Mouse (Mus musculus) frontal cortex, postnatal 10 days (tissue): ENCODE measurements around the gene Nrip2.

Experiments
- DNase-seq, 2 experiments: peaks; one replicate each; pipeline ENCODE4 v3.0.0; 2022; ENCODE audit warnings: low spot score in 2 of 2, mixed read lengths in 1 of 2

The Nrip2 gene

DNA sequence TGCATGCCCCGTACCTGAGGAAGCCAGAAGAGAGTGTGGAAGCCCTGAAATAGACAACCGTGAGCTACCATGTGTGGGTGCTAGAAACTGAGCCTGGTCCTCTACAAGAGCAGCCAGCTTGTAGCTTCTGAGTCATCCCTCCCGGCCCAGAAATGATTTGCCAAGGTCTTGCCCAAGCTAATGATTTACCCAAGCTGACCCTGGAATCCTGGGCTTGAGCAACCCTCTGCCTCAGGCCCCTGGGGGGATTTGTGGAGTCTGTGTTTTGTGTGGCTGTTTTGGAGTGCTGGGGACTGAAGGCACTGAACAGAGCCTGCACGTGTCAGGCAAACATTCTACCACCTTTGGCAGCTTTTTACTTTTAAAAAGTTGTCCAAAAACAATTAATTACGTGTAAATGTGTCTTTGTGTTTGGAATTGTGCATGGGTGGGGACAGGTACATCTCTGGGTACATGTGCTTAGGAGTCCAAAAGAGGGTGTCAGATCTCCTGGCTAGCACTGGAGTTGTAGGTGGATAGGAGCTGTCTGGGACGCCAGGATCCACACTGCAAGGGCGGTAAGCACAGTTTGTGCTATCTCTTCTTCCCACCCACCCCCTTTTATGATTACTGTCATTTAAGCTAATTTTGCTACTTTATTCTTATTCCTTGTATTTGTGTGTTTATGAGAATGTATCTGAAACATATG, 1.4 kb upstream of the Nrip2 start:
- DNase-seq: no peak

DNA sequence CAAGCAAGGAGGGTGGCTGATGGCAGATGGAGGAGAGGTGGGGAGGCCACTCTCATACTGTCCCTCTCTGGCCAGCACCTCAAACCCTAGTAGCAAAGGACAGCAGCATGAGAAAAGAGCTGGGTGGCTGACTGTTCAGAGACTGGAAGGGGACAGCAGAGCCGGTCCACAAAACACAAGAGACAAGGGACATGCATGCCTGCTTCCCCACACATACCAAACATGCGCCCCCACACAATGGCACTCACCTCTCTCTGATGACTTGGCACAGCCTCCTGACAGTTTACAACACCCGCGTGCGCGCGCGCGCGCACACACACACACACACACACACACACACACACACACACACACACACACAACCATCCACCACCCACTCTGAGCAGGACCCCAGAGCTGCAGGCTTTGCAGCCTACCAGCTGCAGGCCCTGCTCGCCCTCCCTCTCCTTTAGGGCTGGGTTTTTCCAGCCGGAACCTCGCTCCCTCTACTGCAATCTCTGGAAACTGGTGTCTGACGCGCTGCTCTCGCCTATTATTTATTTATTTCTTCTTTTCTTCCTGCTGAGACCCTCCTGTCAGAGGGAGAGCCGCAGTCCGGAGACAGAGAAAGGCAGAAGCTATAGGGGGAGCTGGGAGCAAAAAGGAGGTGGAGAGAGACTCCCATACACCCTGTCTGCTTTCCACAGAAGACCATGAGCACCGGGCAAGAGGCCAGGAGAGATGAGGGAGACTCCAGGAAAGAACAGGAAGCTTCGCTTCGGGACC, 507 bp downstream of the Nrip2 start:
- DNase-seq: peak; percentile 37 to 46

DNA sequence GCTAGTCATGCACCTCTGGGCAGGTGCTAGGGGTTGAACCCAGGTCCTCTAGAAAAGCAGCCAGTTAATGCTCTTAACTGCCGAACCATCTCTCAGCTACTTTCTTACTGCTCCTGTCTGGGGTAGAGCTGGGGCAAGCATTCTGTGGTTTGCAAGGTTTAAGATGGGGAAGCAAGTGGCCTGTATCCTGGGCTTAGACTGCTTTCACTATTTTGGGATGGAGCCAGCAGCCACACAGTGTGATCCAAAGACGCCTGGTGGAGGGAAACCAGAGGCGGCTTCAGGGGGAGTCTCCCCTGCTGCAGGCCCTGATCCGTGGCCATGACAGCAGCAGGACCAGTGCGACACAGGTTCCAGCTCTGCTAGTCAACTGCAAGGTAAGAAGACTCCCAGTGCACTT, 5.6 kb downstream of the Nrip2 start:
- no peak for DNase-seq

GRCm38 (mm10) chr6:128408544-128409125, 9.5 kb downstream of the Nrip2 start:
- DNase-seq: no peak

DNA sequence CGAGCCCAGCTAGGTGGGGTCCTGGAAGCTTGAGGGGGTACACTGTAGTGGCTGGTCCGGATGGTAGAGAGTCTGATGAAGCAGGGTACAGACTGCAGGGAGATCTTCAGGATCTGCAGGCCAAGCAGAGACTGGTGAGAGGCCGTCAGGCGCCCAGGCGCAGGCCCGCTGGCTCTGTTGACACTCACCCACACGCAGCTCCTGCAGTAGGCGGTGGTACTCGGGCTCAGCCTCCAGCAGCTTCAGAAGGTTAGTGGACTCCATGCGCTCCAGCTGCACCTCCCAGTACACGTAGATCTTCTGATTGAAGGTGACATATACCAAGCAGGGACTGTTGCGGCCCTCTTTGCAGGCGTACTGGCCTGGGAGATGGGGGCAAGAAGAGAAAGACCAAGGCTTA, 11.2 kb downstream of the Nrip2 start:
- DNase-seq: no peak

DNA sequence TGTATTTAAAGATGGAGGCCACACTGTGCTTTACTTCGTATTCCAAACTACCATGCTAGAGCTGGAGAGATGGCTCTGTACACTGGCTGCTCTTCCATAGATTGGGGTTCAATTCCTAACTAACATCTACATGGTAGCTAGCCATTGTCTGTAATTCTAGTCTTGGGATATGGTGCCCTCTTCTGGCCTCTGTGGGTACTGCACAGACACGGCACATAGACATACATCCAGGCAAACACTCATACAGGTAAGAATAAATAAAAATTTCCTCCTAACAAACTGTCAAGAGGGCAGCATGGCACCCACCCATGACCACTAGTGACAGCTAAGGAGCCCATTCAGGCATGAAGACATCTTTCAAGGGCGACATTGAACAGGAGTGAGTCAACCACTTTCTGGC, 12.0 kb downstream of the Nrip2 start:
- DNase-seq: peak; percentile 41 to 76

DNA sequence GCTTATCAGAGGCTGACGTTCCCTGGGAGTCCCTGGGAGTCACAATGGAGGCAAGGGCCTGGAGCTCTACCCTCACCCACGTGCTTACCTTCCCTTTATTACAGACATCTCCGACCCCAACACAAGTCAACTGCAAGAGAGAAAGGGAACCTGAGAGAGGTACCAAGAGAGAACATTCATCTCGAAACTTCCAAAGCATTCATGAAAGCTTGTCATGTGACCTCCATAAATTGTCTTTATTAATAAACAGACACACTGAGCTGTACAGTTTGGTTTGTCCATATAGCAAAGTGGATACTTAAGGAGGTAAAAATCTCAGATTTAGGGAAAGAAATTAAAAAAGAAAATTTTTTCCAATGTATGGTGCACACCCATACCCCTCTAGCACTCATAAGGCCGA, 17.1 kb downstream of the Nrip2 start:
- DNase-seq: no peak

DNA sequence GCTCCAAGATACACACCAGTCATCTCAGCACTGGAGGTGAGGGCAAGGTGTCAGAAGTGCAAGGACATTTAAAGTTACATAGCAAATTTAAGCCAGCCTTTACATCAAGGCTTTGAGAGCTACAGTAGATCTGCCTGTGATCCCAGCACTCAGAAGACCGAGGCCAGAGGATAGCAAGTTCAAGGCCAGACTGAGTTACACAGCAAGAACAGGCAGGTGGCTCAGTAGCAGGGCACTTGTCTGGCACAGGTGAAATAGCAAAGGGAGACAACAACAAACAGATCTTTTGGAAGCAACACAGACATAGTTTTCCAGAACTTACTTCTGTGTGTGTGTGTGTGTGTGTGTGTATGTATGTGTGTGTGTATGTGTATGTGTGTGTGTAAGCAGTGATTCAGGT, 19.0 kb downstream of the Nrip2 start:
- DNase-seq: no peak

- no peak for DNase-seq
These were observed 21.9 kb downstream of the Nrip2 start for GRCm38 (mm10) chr6:128421036-128421435.

DNA sequence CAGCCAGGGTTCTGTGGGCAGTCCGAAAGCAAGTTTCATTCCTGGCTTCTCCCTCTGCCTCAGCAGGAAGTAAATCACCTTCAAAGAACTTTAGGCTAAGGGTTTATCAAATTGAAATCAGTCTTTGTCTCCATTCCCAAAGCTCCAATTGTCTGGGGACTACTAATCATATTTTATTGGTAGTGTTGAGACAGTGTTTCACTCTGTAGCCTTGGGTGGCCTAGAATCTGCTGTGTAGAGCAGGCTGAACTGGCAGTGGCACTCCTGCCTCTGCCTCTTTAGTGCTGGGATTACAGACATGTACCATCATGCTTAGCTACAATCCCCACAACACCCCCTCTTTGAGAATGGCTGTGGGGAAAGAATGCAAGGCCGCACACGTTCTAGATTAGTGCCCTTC, 22.4 kb downstream of the Nrip2 start:
- DNase-seq: no peak

DNA sequence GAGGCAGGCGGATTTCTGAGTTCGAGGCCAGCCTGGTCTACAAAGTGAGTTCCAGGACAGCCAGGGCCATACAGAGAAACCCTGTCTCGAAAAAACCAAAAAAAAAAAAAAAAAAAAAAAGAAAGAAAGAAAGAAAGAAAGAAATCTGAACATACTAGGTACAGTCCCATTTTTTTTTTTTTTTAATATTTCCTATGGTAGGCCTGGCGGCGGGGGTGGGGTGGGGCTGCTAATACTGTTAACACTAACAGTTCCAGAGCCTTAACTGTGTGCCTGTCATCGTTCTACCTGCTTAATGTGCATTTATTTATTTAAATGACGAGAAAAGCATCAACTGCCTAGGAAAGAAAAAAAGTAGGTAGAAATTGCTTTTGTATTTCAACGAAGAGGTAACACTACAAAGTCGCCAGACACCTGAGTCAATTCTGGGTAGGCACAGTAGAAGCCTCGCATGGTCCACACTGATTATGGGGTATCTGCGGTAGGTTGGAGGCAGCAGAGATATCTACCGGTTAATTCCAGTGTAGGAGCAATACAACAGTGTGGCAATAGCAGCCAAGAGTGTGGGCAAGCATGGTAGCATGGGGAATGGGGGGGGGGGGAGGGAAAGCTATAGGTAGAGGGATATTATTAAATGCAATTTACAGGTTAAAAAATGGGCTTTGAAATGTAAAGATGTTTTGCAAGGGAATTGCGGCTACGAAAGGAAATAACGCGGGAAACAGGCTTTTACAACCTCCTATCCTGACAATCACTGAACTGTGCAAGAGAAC, 24.6 kb downstream of the Nrip2 start:
- DNase-seq: no peak

GRCm38 (mm10) chr6:128424269-128425019, 25.3 kb downstream of the Nrip2 start, which contains the start of gene Itfg2:
TSS of gene Itfg2 (minus strand) at chr6:128424931.
- DNase-seq: peak; percentile 94 to 96

- no peak for DNase-seq
These were observed 25.9 kb downstream of the Nrip2 start for GRCm38 (mm10) chr6:128425046-128425445.

DNA sequence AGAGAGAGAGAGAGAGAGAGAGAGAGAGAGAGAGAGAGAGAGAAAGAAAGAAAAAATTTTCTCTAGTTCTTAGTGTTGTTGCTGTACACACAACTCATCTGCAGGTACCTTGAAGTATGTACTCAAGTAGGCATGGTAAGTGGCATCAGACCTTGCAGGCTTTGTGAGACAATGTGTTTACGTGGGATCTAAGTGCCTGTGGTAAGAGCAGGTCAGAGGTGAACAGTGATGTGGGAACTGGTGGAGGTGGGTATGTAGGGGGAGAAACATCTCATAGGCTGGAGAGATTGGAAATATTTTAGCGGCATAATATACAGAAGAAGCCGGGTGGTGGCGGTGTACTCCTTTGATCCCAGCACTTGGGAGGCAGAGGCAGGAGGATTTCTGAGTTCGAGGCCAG, 28.5 kb downstream of the Nrip2 start:
- no peak for DNase-seq

DNA sequence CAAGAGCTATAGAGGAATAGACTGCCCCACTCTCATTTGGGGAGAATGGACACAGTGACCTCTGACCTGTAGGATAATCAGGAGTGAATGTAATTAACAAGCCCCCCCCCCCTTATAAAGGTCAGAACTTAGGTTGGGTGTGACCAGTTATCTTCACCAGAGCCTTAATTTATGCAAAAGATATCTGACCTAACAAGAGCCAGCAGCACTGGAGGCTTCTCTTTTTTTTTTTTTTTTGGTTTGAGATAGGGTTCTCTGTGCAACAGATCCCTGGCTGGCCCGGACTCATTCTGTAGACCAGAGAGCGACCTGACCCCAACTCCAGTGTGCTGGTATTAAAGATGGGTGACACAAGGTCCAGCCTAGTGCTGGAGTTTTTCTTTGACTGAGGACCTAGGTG, 30.2 kb downstream of the Nrip2 start:
- DNase-seq: no peak

- no peak for DNase-seq
These were observed 30.7 kb downstream of the Nrip2 start for GRCm38 (mm10) chr6:128429826-128430225.

GRCm38 (mm10) chr6:128432356-128432915, 33.3 kb downstream of the Nrip2 start:
- DNase-seq: no peak

- no peak for DNase-seq
These were observed 34.5 kb downstream of the Nrip2 start for GRCm38 (mm10) chr6:128433566-128433965.

GRCm38 (mm10) chr6:128435474-128435873, 36.4 kb downstream of the Nrip2 start:
- DNase-seq: no peak

DNA sequence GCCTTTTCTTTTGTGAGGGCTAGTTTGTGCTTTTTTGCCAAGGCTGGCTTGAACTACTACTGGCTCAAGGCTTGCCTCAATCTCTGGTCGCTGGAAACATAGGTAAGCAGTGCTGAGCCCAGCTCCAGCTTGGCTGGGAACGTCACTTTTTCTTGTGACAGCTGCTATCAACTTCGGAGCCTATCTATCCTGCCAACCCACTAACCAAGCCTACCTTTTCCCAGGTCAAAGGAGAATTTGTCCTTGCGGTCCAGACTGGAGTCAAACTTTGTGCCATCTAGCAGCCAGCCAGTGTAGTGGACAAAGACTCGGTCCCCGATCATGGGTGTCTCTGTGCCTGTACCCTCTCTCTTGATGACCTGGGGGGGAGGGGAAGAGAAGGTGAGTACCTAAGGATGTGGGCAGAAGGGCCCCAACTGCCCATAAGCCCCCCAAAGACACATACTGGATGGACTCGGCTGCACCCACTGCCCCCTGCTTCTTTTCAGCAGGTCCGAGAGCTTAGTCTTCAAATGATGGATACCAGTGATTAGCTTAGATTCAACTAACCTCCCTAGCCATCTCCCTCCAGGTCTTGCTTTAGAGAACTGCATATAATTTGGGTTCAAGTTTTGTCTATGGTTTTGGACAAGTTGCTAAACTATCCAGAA, 37.4 kb downstream of the Nrip2 start:
- DNase-seq: no peak

- DNase-seq: no peak
These were observed 38.2 kb downstream of the Nrip2 start for GRCm38 (mm10) chr6:128437288-128437687.
